Mouse (Mus musculus) myocyte (in vitro differentiated cells): ENCODE measurements at regions not wholly inside any gene's neighbourhood (a gene's known extent, or its start where the extent isn't known, plus 50 kb on each side); places are given as distances from the start of the nearest gene placed in this dataset.

ENCODE experiments used
- H3K27me3 ChIP-seq: one replicate; pipeline ENCODE4 v1.6.1; 2011; ENCODE audit not compliant: control insufficient read depth, insufficient read depth, insufficient read length
- H3K36me3 ChIP-seq: one replicate; pipeline ENCODE4 v1.6.1; 2011; ENCODE audit not compliant: control insufficient read depth, insufficient read depth
- H3K4me2 ChIP-seq: one replicate; pipeline ENCODE4 v1.6.1; 2011; ENCODE audit warnings: low read depth, control low read depth
- H3K4me3 ChIP-seq: one replicate; pipeline ENCODE4 v1.5.1; 2011; ENCODE audit warnings: mild to moderate bottlenecking, control low read depth, moderate library complexity
- H3K79me2 ChIP-seq: one replicate; pipeline ENCODE4 v1.6.1; 2011; ENCODE audit not compliant: control insufficient read depth, insufficient read depth
- H3ac ChIP-seq: one replicate; pipeline ENCODE4 v1.6.1; 2011; ENCODE audit not compliant: control insufficient read depth, insufficient read length
- CEBPB ChIP-seq: IDR thresholded peaks from 2 replicates; pipeline ENCODE4 v1.6.1; 2011; ENCODE audit warnings: mild to moderate bottlenecking, moderate library complexity; ENCODE audit not compliant: poor library complexity, insufficient read depth, severe bottlenecking
- E2F4 ChIP-seq: IDR thresholded peaks from one replicate; pipeline ENCODE4 v1.6.1; 2011; ENCODE audit warnings: mild to moderate bottlenecking, control low read depth, moderate library complexity; ENCODE audit not compliant: insufficient read depth
- MAX ChIP-seq: IDR thresholded peaks from one replicate; pipeline ENCODE4 v1.6.1; 2011; ENCODE audit warnings: low read depth, mild to moderate bottlenecking, control low read depth
- MYOD1 ChIP-seq, 3 experiments: IDR thresholded peaks; one replicate each; pipeline ENCODE4 v1.6.1; 2011; ENCODE audit warnings: control low read depth in 2 of 3, low read depth in 2 of 3, mild to moderate bottlenecking in 2 of 3, moderate library complexity in 1 of 3; ENCODE audit not compliant: insufficient read length in 2 of 3, control insufficient read depth in 1 of 3
- MYOG ChIP-seq, 3 experiments: IDR thresholded peaks; one replicate each; pipeline ENCODE4 v1.6.1; 2011; ENCODE audit warnings: control low read depth in 2 of 3, low read depth in 2 of 3, mild to moderate bottlenecking in 2 of 3; ENCODE audit not compliant: insufficient read length in 2 of 3, control insufficient read depth in 1 of 3, insufficient read depth in 1 of 3
- POLR2A ChIP-seq: IDR thresholded peaks from one replicate; pipeline ENCODE4 v1.6.1; 2011; ENCODE audit warnings: low read depth, mild to moderate bottlenecking, control low read depth, moderate library complexity; ENCODE audit not compliant: insufficient read length
- POLR2AphosphoS2 ChIP-seq: IDR thresholded peaks from one replicate; pipeline ENCODE4 v1.6.1; 2011; ENCODE audit warnings: low read depth, control low read depth; ENCODE audit not compliant: insufficient read length
- REST ChIP-seq: IDR thresholded peaks from one replicate; pipeline ENCODE4 v1.6.1; 2011; ENCODE audit warnings: mild to moderate bottlenecking, control low read depth, moderate library complexity; ENCODE audit not compliant: insufficient read depth, insufficient read length
- SRF ChIP-seq: IDR thresholded peaks from one replicate; pipeline ENCODE4 v1.6.1; 2011; ENCODE audit warnings: low read depth; ENCODE audit not compliant: control insufficient read depth, insufficient read length
- TCF12 ChIP-seq: IDR thresholded peaks from one replicate; pipeline ENCODE4 v1.6.1; 2011; ENCODE audit warnings: mild to moderate bottlenecking, control low read depth; ENCODE audit not compliant: poor library complexity, insufficient read depth, severe bottlenecking
- TCF3 ChIP-seq: IDR thresholded peaks from one replicate; pipeline ENCODE4 v1.6.1; 2011; ENCODE audit warnings: low read depth, control low read depth; ENCODE audit not compliant: insufficient read length
- USF1 ChIP-seq: IDR thresholded peaks from one replicate; pipeline ENCODE4 v1.6.1; 2011; ENCODE audit warnings: low read depth, mild to moderate bottlenecking, control low read depth, moderate library complexity

DNA sequence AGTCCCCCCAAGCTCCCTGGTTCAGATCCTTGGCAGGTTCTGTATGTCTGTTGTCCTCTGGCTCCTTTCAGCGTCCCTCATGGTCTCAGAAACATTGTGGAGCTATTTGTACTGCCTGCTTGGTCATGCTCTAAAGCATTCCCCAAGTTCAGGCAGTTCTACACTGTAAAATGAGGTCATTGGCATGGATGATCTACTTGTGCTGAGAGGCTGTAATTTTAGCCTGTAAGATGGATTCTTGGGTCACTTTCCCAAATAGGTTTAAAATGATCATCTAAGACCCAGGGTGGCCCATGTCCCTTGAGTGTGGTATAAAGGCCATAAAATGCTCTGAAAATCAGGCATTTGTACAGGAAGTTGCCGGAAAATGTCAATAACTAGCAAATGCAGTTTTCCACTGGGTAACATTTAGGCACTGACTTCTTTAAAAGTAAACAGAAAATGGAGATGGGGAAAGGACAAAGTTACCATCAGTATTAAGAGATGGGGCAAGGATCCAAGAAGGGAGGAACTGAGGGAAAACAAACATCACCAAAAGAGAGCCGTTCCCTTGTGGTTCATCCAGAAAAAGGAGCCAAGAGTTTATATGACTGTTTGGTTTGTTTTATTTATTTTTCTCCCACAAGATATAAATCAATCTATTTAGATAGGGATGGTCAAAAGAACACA lies 81.5 kb upstream of the Gm11232 start:
- Histone ChIP-seq H3K36me3 (no peaks in the 10 kb centered on the region), H3K4me2 (no peak overlapping the region), H3K79me2 (no peaks in the 10 kb centered on the region), H3K27me3 (no peaks in the 10 kb centered on the region), H3ac (no peak overlapping the region), H3K4me3 (no peak overlapping the region)
- TF ChIP-seq USF1: no peak
- TF ChIP-seq REST: no peak
- no peak for TF ChIP-seq TCF3
- no peak for TF ChIP-seq SRF
- no peak for TF ChIP-seq POLR2A
- no peak for TF ChIP-seq MAX
- TF ChIP-seq CEBPB: no peak

- no peaks in the 10 kb centered on the region for H3K79me2 ChIP-seq
- no peak overlapping the region for H3ac ChIP-seq
- H3K27me3 ChIP-seq: no peaks in the 10 kb centered on the region
- no peak overlapping the region for H3K4me3 ChIP-seq
- no peak overlapping the region for H3K4me2 ChIP-seq
- no peak for TF ChIP-seq E2F4
- no peaks in the 10 kb centered on the region for H3K36me3 ChIP-seq
Measured at GRCm38 (mm10) chr4:71835737-71836136, 78.0 kb upstream of the Gm11232 start.

GRCm38 (mm10) chr4:71811444-71811843 lies 53.7 kb upstream of the Gm11232 start:
- Histone ChIP-seq H3K4me2 (no peak overlapping the region), H3K27me3 (no peaks in the 10 kb centered on the region), H3K4me3 (no peak overlapping the region), H3K36me3 (no peaks in the 10 kb centered on the region), H3ac (no peak overlapping the region), H3K79me2 (no peaks in the 10 kb centered on the region)
- TF ChIP-seq E2F4: no peak
- no peak for TF ChIP-seq REST
- TF ChIP-seq MYOD1 (IDR thresholded peaks at IDR 0.05; ENCODE audit: control insufficient read depth in 1 of 3, insufficient read length in 2 of 3, low read depth in 2 of 3): no peak
- TF ChIP-seq CEBPB: no peak
- TF ChIP-seq USF1: no peak
- TF ChIP-seq SRF: no peak
- TF ChIP-seq TCF3: no peak
- no peak for TF ChIP-seq TCF12
- TF ChIP-seq MYOG (IDR thresholded peaks at IDR 0.05; ENCODE audit: control insufficient read depth in 1 of 3, insufficient read depth in 1 of 3, insufficient read length in 2 of 3, low read depth in 2 of 3): no peak
- no peak for TF ChIP-seq MAX
- no peak for TF ChIP-seq POLR2AphosphoS2

DNA sequence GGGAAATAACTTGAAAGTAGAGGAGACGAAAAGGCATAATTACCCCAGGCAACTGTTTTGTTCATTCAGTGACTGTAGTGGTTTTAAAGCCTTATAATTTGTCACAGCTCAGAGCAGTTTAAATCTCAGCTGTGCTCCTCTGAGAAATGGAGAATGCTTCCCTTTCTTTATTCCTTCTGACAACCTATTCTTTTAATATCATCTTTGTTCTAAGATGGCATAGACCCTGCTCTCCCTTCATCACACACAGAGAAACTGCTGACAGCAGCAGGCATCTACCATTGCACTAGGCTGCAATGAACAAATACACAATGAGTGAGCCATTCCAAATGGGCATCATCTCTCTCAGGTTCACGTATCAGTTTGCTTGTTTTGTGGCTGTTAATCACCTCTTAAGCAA lies 50.5 kb upstream of the Gm11232 start:
- Histone ChIP-seq H3ac (no peak overlapping the region), H3K4me2 (no peak overlapping the region), H3K79me2 (no peaks in the 10 kb centered on the region), H3K27me3 (no peaks in the 10 kb centered on the region), H3K36me3 (no peaks in the 10 kb centered on the region), H3K4me3 (no peak overlapping the region)
- no peak for TF ChIP-seq POLR2AphosphoS2
- TF ChIP-seq E2F4: no peak
- TF ChIP-seq MYOG (IDR thresholded peaks at IDR 0.05; ENCODE audit: control insufficient read depth in 1 of 3, insufficient read depth in 1 of 3, insufficient read length in 2 of 3, low read depth in 2 of 3): no peak
- TF ChIP-seq USF1: no peak
- TF ChIP-seq MAX: no peak
- TF ChIP-seq REST: no peak
- no peak for TF ChIP-seq CEBPB
- no peak for TF ChIP-seq TCF12
- no peak for TF ChIP-seq POLR2A
- TF ChIP-seq MYOD1 (IDR thresholded peaks at IDR 0.05; ENCODE audit: control insufficient read depth in 1 of 3, insufficient read length in 2 of 3, low read depth in 2 of 3): no peak
- no peak for TF ChIP-seq TCF3
- TF ChIP-seq SRF: no peak
